Mouse (Mus musculus) G1E (cell line): ENCODE data around the gene Tbl3.

Experiments used
- CTCF ChIP-seq: IDR thresholded peaks from 2 replicates; pipeline ENCODE4 v1.5.1; 2012; ENCODE audit warnings: low read depth, low read length, inconsistent platforms, mixed read lengths
- GATA1 ChIP-seq: IDR thresholded peaks from 2 replicates; pipeline ENCODE4 v1.6.1; 2012; ENCODE audit warnings: borderline replicate concordance, low read length, inconsistent platforms, mixed read lengths
- GATA2 ChIP-seq: IDR thresholded peaks from 2 replicates; pipeline ENCODE4 v1.6.1; 2012; ENCODE audit warnings: low read depth, low read length, inconsistent platforms, borderline replicate concordance
- POLR2AphosphoS5 ChIP-seq: IDR thresholded peaks from 2 replicates; pipeline ENCODE4 v1.6.1; 2012; ENCODE audit warnings: low read depth, low read length, inconsistent platforms; ENCODE audit not compliant: insufficient replicate concordance

DNA sequence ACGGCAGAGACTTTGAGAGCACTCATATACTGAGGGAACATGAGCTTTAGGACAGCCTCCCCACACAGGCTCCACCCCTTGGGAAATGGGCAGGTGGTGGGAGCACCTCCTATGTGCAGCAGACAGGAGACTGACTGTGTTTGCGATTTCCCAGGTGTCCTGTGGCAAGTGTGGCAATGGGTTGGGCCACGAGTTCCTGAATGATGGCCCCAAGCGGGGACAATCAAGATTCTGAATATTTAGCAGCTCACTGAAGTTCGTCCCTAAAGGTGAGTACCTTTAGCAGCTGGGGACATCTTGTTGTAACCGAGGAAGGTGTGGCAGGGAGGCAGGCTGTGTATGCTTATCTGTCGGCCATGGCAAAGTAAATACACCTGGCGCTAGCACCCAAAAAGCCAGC is 32.5 kb upstream of the Tbl3 start:
- TF ChIP-seq CTCF, result no peak
- no peak for TF ChIP-seq GATA2
- no peak for TF ChIP-seq GATA1
- no peak for TF ChIP-seq POLR2AphosphoS5
